9 mouse cellular contexts compared by ENCODE assay signal in genomic region chr4:134772805-134773674, GRCm38 (mm10). TPM values are rescaled to one million over a fixed set of nuclear protein-coding genes. Genes with fewer than 3 reads are reported as not detected.
DNase-seq lines count a peak whose midpoint lies in the region; ATAC-seq lines count a peak whose summit lies in the region.
"Had no signal": no experiment of that assay in that cellular context is flagged by ENCODE, and none has a peak within 500 bp of the region (broad histone marks: within the 10 kb centered on the region; RNA-seq: fewer than 3 reads in every experiment).

No protein-coding gene starts in this region.

- H3K36me3 ChIP-seq in midbrain, embryonic 15.5 days (replicated peaks) = no peaks in the 10 kb centered on the region
- no peaks in the 10 kb centered on the region for H3K36me3 ChIP-seq in forebrain, embryonic 11.5 days (ENCODE audit: control insufficient read depth, insufficient read depth, low read length)
- H3K36me3 ChIP-seq: embryonic facial prominence, embryonic 12.5 days had no signal

- peaks cover 1% of the 10 kb centered on the region for H3K4me1 ChIP-seq in midbrain, embryonic 15.5 days
- 0 out of 2 replicates have a peak, but pooled peaks cover 3% of the 10 kb centered on the region for H3K4me1 ChIP-seq in forebrain, embryonic 11.5 days (replicated peaks; ENCODE audit: control insufficient read depth, insufficient read depth, low read length)

- H3K4me2 ChIP-seq in midbrain, embryonic 15.5 days = no peak overlapping the region
- H3K4me2 ChIP-seq in forebrain, embryonic 11.5 days (ENCODE audit: low read depth, low read length, severe bottlenecking) = no peak overlapping the region
- H3K4me2 ChIP-seq: embryonic facial prominence, embryonic 12.5 days had no signal

- no peak overlapping the region for H3K4me3 ChIP-seq in midbrain, embryonic 15.5 days
- no peak overlapping the region for H3K4me3 ChIP-seq in forebrain, embryonic 11.5 days (ENCODE audit: low read depth, low read length)
- H3K4me3 ChIP-seq: embryonic facial prominence, embryonic 12.5 days had no signal

- ATAC-seq in erythroblast, adult 5-6 weeks (replicated peaks; ENCODE audit: low FRiP score, poor library complexity, severe bottlenecking) = peak; percentile 41; the same call in 1 of the 2 replicates
- peak; percentile 90 for ATAC-seq in monocyte, adult 5-6 weeks (replicated peaks; ENCODE audit: insufficient number of reproducible peaks, low FRiP score, low TSS enrichment, poor library complexity, severe bottlenecking)
- no peak for ATAC-seq in midbrain, embryonic 15.5 days (replicated peaks)
- ATAC-seq in forebrain, embryonic 11.5 days (replicated peaks; ENCODE audit: low FRiP score) = no peak

- H3K9ac ChIP-seq in midbrain, embryonic 15.5 days = no peak overlapping the region
- no peak overlapping the region for H3K9ac ChIP-seq in forebrain, embryonic 11.5 days (ENCODE audit: low read length)
- H3K9ac ChIP-seq: embryonic facial prominence, embryonic 12.5 days had no signal

- H3K27ac ChIP-seq in midbrain, embryonic 15.5 days = no peak overlapping the region
- H3K27ac ChIP-seq in forebrain, embryonic 11.5 days (ENCODE audit: low read depth, low read length) = no peak overlapping the region
- H3K27ac ChIP-seq: embryonic facial prominence, embryonic 12.5 days had no signal

- WGBS in midbrain, embryonic 15.5 days = 59% methylated on average over 4 of the region's 4 CpGs
- 55% methylated on average over 4 of the region's 4 CpGs for WGBS in forebrain, embryonic 11.5 days

- H3K9me3 ChIP-seq in midbrain, embryonic 15.5 days = no peaks in the 10 kb centered on the region
- H3K9me3 ChIP-seq in forebrain, embryonic 11.5 days (ENCODE audit: control insufficient read depth, low read length) = no peaks in the 10 kb centered on the region
- H3K9me3 ChIP-seq: embryonic facial prominence, embryonic 12.5 days had no signal

- DNase-seq in cerebellum, adult 11-12 months = peak; percentile 67
- no peak for DNase-seq in cerebellum, postnatal 4 days (ENCODE audit: low spot score in 2 of 2)
- DNase-seq in CD4-positive, CD25-positive, alpha-beta regulatory T cell, adult 2 months (ENCODE audit: low read depth, low spot score) = peak; percentile 57
- no peak for DNase-seq in left cerebral cortex, adult 18-20 months (ENCODE audit: low spot score in 2 of 2)
- no peak for DNase-seq in forebrain, embryonic 11.5 days (ENCODE audit: low spot score)

- peaks cover 20% of the 10 kb centered on the region for H3K27me3 ChIP-seq in midbrain, embryonic 15.5 days (replicated peaks)
- no peaks in the 10 kb centered on the region; the same call in 1 of the 2 replicates for H3K27me3 ChIP-seq in forebrain, embryonic 11.5 days (ENCODE audit: control insufficient read depth, insufficient read depth, low read length)

RNA-seq across cellular contexts. Expression of gene Ldlrap1, which starts 5.2 kb away (rescaled TPM):
- total RNA-seq in erythroblast, adult 5-6 weeks (2015; ENCODE audit: low replicate concordance) = 5.6 and 10.9 TPM in 2 replicates
- 4.7 and 6.6 TPM in 2 replicates for total RNA-seq in erythroblast, adult 5-6 weeks (2017; ENCODE audit: low replicate concordance)
- 32.2 to 42.1 TPM (median 33.3 TPM) in 3 replicates for total RNA-seq in monocyte, adult 5-6 weeks (2017)
- 2.7 and 3.0 TPM in 2 replicates for polyA plus RNA-seq in midbrain, embryonic 15.5 days (2015; fragmentation: Nextera tagmentation; extraction: Ambion mirVana)
- total RNA-seq in left cerebral cortex, adult 18-20 months (2021) = 1 to 10 TPM; 1.8 to 3.1 TPM
- 7.4 and 7.9 TPM in 2 replicates for polyA plus RNA-seq in forebrain, embryonic 11.5 days (2014; fragmentation: Nextera tagmentation; extraction: Ambion mirVana)

Comparison
In these comparisons a context has a peak if more than half of its experiments do, and no peak if none do; other contexts are left out.
1. DNase-seq: peak in cerebellum, adult 11-12 months (single experiment) and CD4-positive, CD25-positive, alpha-beta regulatory T cell, adult 2 months (single experiment); none in cerebellum, postnatal 4 days (0 of 2), left cerebral cortex, adult 18-20 months (0 of 2) and forebrain, embryonic 11.5 days (single experiment).
2. ATAC-seq: peak in erythroblast, adult 5-6 weeks (single experiment) and monocyte, adult 5-6 weeks (single experiment); none in midbrain, embryonic 15.5 days (single experiment) and forebrain, embryonic 11.5 days (single experiment).